Mouse (Mus musculus) fat pad, adult 2 months (tissue): ENCODE data around the gene F11.
A peak's percentile ranks its signal among the peaks of the same experiment; 100 is the strongest.

ENCODE experiments used
- DNase-seq: peaks from one replicate; pipeline ENCODE4 v3.0.0-alpha.2; 2011; ENCODE audit warnings: low read depth, low spot score; ENCODE audit errors: extremely low read depth

The F11 gene

DNA sequence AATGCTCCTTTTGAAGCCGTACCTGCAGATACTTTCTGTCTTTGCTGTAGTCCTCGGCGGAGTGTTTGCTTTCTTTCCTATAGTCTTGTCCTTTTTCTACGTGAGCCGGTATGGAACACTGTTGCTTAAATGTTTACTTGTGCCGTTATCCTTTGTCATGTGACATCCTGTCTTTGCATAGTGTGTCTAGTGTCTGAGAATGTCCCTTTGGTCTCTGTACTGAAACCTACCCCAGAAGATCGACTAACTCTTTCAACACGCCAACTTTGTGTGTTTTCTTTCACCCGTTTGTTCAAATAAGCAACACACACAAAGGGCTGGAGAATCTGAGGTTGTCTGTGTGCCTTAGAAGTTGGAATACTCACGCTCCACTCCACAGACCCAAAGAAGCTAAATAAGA lies at the start of gene F11:
Gene F11 (minus strand): TSS at position 112 of the 400 bp plus-strand sequence.
- DNase-seq, result no peak

DNA sequence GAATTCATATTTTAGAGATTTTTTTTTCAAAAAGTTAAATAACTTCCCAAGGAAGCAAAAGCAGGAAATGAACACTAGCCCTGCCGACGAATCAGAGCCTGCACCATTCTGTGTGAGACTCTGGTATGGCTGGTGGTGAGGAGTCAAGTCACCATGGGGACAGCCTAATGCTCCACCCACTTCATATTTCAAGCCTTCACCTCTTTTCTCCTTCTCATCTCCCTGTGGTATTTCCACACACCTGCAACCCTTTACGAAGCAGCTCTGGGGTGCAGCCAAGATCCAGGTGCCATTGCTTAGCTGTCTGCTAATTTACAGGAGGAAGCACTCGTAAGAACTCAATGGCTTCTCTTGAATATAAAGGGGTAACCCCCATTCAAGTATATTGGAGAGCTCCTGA lies 49.1 kb upstream of the F11 start:
- DNase-seq, result no peak

DNA sequence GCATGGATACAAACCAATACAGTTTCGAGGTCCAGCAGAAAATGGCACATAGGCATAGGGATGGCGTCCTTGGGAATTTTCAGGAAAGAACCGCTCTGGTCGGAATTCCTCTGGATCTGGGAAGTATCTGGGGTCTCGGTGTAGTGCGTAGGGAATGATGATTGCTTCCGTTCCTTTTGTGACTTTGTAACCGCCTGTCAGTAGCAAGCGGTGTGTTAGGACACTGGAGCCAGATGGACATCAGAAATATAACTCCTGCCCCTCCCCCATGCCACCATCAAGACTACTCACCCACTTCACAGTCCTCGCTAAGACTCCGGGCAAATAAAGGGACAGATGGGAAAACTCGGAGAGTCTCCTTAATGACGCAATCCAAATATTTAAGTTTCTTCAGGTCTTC lies 46.5 kb upstream of the F11 start, which contains the start of gene Gm45753:
Gene Gm45753 (minus strand): TSS at position 101 of the 400 bp plus-strand sequence.
- DNase-seq, result no peak

DNA sequence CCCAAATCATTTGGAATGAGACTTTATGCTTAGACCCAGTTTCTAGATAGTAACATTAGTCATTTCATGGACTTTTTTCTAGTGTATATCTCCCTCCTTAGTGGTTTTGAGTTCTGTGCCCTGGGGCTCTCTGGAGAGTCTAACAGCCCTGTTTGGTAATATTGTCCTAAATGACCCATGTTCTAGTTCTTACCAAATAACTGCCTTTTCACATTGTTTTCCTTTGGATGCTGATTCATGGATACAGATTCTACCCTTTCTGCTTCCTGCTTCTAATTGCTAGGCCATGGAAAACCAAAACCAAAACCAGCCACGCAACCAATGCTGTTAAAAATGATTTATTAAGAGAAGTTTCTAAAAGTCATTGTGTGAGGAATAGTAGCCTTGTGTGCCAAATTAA lies 43.6 kb upstream of the F11 start:
- no peak for DNase-seq

DNA sequence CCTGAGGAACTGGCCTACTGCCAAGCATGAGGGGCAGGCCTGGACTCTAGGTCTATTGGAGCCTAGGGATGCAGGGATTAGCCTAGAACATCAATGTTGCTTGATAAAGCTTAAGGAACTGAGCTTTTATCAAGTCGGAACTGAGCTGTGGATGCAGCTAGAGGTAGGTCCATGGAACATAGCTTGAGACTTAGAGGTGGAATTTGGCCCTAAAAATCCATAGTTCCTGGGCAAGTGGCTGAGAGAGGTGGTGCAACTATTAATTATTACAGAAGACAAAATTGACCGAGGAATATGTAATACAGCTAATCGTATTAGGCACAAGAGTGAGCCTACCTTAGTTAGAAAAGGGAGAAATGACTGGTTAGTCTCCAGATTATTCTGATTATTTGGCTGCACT lies 42.5 kb upstream of the F11 start:
- no peak for DNase-seq

DNA sequence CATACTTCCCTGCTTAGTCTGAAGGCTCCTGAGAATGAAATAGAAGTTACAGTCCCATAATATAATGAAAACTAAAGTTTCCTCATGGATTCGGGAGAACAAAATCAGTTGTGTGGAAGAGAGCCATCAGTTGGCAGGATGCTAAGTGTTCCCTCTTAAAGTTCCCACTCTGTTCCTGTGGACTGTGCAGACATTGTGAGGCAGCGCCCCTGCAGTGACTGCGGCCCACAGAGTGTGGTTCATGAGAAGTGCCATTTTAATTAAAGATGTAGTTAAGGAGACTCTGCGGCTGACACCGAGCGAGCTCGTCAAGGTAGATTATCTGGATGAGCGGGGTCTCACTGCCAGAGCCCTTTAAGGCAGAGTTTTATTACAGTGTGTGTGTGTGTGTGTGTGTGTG lies 40.6 kb upstream of the F11 start:
- no peak for DNase-seq

DNA sequence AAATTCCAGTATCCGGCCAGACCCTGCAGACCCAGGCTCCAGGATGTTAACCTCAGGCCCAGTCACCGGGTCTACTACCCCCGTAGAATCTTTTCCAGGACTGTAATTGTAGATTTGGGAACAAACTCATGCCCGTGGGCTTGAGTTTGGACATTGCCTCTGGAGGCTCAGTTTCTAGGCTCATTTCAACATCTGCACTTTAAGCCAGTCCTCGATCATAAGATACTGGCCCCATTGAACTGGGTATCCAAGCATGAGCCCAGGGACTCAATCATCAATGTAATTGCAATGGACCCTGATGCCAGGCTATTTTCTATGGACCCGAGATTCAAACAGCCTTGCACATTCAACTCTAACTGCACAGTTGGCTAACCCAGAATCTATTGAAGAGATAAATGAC lies 33.4 kb upstream of the F11 start:
- no peak for DNase-seq

DNA sequence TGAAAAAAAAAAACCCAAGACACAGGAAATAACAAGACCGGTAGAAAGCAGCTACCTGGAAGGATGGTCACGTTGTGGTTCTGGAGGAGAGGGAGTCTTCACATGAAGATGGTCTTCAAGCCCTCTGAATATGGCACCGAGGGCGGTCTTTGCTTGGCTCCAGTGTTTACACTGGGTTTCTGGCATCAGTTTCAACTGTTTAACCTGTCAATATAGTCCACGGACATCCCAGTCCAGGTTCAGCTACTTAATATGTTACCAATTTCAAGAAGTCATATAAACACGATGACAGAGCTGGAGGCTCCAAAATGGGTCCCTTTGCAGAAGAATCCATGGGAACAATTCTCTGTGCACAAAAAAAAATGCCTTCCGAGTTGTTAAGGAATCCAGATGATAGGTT lies 32.9 kb upstream of the F11 start, which contains the start of gene Klkb1:
Gene Klkb1 (minus strand): TSS at position 173 of the 400 bp plus-strand sequence.
- DNase-seq, result no peak

DNA sequence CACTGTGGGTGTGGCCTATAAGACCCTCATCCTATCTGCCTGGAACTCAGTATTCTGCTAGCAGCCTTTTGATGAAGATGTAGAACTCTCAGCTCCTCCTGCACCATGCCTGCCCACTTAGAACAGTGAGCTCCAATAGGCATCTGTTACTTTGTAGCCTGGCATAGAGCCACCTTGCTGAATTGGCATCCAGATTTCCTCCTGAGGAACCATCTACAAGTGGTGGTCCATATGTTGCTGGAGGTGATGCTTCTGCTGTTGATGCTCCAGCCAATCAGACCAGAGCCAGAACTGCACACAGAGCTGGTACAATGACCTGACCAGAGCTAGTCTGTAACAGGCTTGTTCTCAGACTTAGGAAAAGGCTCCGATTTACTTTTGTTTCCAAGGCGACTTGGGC lies 30.0 kb upstream of the F11 start:
- no peak for DNase-seq

DNA sequence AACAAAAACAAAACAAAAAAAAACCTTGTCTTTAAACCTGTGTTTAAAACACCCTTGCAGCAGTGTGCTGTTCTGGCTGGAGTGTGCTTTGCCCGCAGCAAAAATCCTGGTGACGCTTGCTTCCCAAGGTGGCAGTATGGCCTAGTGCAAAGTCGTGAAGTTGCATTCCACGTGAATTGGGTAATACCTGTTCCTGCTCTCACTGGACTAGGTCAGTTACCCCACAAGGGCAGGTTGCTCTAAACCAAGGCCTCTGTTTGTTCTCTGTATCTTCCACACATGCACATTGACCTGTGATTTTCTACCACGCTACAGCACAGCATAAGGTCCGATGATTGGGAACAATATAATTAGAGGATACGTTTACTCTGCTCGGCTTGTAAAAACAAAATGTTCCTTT lies 19.8 kb upstream of the F11 start:
- DNase-seq, result no peak

DNA sequence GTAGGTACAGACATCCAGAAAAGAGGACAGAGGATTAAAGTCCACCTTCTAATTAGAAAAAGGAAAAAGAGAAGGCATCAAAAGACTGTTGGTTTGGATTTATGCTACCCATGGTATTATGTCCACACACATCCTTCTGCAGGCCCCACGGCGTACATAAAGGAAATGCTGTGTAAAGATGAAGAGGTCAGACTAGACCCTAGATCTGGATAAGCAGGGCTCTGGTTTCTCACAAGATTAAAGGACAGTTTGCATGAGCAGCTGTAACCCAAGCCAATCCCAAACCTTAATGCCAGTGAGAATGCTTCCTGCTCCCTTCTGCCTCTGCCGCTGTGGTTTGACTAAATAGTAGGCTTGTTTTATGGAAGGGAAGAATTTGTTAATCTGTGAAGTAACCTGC lies 15.6 kb upstream of the F11 start:
- DNase-seq, result no peak

DNA sequence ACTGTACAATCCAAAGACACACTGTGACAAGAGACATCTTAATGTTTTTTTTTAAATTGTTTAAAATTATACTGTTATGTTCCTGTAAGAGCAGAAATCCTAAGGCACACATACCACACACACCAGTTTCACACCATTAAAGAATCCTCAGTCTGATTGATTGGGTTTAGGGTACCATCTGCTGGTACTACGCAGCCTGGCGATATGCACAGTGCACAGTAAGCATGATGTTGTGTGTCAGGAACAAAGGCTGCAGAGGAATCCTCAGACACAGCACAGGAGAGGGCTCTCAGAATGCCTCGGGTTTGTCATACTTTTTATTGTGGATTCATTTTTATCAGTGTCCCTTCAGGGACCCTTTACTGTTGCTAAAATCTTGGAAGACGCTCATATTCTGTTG lies 12.5 kb upstream of the F11 start:
- no peak for DNase-seq

DNA sequence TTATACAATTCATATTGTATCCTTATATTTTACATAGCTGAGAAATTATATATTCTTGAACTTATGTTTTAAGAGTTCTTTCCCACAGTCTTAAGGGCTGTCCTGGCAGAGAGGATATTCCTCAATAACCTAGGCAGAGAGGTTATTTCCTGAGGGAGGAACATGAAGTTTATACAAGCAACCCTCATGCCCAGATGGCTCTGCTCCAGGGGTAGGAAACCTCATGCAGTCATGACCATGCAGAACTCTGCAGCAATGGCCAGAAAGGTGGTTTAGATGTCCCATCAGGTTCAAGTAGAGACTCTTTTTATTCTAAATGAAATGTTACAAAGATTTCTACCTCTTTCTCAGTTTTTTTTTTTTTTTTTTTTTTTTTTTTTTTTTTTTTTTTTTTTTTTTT lies 7.2 kb upstream of the F11 start:
- DNase-seq, result no peak

DNA sequence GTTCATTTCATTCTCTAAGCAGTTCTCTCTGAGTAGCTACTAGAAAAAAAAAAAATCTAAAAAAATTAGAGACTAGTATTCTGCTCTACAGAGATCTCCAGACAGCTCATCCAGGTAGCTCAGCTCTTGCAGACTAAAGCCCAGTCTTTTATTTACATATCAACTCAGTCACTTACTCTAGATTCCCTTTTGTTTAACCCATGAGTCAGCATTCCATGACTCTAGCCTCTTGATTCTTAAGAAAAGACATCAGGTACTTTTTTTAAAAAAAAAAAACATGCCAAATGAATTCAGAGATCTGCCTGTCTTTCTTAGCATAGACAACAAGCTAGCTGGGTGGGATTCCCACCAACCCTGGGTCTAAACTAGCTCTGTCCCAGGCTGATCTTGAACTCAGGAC lies 6.7 kb upstream of the F11 start:
- DNase-seq, result no peak

DNA sequence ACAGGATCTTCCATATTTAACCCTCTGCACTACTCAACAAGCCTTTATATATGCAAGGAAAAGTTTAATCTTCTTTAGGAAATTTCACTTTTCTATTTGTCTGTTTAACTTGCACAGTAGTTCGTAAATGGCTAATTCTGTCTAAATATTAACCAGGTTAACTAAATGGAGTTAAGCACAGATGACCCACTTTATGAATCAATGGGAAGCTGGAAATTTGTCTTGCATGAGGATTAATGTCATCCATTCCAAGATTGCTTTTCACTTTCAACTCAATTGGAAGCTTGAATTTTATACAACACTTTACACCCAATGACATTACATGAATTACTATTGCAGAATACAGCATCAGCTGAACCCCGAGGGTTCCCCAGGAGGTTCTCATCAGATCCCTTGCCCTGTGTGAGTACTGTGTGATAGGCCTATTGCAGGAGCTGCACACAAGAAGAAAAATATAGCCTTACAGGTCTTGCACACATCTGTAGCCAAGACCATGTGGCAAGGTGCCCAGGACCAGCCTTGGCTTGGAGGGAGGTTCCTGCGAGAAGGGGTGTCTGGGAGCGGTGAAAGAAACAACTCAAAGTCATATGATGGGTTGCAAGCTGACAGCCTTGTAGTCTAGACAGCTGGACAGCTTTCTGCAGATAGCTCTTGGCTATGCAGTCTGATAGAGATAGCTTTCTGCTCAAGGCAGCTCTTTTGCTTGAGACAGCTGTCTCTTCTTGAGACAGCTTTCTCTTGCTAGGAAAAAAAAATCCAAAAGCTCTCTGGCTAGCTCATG lies 6.0 kb upstream of the F11 start:
- no peak for DNase-seq

DNA sequence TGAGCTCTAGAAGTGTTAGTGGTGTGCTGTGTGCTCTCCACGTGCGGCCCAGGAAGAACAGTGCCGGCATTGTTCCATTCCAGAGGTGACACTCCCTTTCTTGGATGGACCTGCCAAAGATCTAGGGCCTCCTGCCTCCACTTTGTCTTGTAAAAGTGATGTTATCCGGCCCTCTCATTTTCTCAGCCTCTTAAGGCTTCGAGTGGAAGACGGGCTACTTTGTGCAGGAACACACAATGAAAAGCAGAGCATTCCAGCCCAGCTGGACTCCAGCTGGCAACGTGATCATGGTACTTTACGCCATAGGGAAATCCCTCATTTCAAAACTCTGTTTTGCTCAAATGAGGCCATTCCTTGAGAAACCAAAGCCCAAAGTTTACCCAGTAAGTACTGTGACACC lies 5.2 kb upstream of the F11 start:
- DNase-seq, result no peak

DNA sequence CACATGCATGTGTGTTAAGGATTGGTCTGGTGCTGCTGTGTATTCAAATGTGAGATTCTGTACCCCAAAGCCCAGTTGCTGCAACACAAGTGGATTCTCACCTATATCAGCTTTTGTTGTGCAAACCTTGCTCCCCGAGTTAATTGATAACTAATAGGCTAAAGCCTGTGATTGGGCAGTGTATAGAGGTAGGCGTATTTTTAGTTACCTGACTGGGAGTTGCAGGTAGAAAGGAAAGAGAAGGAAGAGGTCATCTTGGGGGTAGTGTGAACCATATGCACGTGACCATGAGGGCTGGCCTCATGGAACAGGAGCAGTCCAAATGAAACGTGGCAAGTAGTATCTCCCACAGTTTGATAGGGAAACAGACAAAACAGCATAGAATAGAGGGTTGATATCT lies 3.1 kb upstream of the F11 start:
- no peak for DNase-seq

DNA sequence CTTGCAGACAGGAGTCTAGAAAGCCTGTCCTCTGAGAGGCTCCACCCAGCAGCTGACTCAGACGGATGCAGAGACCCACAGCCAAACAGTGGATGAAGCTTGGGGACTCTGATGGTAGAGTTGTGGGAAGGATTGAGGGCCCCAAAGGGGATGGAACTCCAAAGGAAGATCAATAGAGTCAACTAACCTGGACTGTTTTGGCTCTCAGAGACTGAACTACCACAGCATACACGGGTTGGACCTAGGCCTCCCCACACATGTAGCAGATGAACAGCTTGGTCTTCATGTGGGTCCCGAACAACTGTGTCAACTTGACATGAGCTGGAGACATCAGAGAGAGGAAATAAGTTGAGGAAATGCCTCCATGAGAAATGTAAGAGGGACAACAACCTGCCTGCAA lies 1.0 kb upstream of the F11 start:
- no peak for DNase-seq

DNA sequence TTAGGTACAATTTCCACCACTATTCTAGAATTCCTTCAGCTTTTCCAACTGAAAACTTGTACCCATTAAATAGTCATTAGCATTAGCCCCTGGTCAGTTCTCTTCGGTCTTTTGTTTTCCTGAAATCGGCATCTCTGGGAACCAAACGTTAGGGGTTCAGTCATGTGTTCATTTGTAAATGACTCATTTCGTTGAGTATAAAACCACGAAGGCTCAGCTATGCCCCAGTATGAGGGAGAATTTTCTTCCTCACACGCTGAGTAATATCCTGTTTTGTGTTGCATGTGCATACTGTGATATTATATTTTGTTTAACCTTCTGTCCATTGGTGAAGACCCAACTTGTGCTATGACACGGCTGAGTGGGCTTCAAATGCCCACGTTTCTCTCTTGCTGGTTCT lies 3.4 kb downstream of the F11 start:
- no peak for DNase-seq

DNA sequence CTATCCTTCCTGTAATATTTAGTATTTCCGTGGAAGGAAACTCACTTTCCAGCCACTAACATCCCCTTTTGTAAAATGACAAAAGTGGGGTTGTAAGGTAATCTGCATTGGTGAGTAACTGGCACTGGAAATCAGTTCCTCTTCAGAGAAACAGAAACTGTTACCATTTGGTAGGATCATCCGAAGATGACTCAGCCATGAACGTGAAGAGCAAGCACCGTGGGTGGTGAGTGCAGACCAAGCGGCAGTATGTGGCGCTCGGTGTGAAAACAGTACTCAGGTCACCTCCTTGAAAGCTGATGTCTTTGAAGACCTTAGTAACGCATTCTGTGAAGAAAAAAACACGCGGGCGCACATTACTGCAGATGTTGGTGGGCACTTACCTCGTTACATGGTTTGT lies 6.8 kb downstream of the F11 start:
- no peak for DNase-seq

DNA sequence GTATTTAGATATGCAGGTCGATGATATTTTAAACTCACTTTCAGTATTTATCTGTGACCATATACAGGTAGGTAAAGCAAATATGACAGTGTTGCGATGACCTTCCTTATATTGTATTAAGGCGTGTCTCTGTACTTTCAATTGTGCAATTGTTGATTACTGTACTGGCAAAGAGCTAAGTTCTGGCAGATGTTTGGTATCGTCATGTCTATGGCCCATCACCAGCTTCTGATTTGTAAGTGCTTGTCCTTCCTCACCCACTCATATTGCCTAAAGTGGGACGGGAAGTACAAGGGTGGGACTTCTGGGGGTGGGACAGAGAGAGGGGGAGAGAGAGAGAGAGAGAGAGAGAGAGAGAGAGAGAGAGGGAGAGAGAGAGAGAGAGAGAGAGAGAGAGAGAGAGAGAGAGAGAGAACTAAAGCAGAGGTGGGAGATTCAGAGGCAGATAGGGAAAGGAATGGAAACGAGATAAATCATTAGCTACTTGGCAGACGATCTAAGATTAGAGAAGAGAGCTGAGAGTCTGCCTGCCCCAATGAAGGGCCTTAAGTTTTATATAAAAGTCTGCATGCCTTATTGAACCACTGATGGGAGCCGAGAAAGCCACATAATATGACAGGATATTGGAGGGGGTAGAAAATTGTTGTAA lies 7.5 kb downstream of the F11 start:
- peak; percentile 7 for DNase-seq

DNA sequence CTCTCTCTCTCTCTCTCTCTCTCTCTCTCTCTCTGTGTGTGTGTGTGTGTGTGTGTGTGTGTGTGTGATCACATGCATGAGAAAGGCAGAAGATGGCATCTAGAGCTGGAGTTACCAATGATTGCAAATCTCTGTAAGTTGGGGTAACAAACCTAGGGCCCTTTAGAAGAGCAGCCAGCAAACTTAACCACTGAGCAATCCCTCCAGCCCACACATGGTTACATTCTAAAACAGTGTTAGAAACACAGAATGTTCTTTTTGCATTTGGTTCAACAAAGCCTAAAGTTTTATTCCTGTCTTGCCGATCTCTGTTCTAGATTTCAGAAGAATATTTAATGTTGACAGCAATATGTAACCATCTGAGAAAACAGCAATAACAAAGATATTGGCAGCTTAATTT lies 8.2 kb downstream of the F11 start:
- no peak for DNase-seq

DNA sequence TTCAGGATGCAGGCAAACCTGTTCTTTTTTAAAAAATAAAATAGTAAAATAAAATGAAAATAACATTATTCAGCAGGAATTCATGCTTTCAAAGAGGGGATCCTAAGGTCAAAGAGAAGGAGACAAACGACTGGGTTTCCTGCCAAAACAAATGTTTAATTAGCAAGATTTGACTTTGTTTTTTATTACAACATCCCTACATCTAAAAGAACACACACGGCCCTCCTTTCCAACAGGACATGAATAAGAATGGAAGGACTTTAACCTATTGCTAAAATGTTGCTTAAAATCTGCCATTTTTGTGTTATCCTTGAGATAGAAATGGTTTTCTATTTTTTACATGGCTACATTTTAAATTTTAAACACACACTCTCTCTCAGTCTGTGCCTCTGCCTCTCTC lies 8.7 kb downstream of the F11 start:
- DNase-seq, result no peak
